Mouse (Mus musculus) CD8-positive naive resting alpha-beta T cell, adult 2 months (primary cell): ENCODE measurements around the gene Armc9.

Experiments used
- DNase-seq, 2 experiments: peaks; one replicate each; pipeline ENCODE4 v3.0.0; 2022; ENCODE audit warnings: low read depth in 2 of 2, low spot score in 2 of 2

Armc9 gene

GRCm38 (mm10) chr1:86161061-86161460 lies 6.5 kb downstream of the Armc9 start:
- DNase-seq, result no peak

- no peak for DNase-seq
Observed at GRCm38 (mm10) chr1:86174602-86175001, 20.0 kb downstream of the Armc9 start.

- no peak for DNase-seq
Observed at GRCm38 (mm10) chr1:86176066-86176465, 21.5 kb downstream of the Armc9 start.

GRCm38 (mm10) chr1:86178462-86179253 lies 24.1 kb downstream of the Armc9 start:
- peak; percentile 80 to 81 for DNase-seq

- DNase-seq, result no peak
Observed at GRCm38 (mm10) chr1:86182004-86182709, 27.6 kb downstream of the Armc9 start.

- DNase-seq, result no peak
Observed at GRCm38 (mm10) chr1:86183577-86184263, 29.1 kb downstream of the Armc9 start.

DNA sequence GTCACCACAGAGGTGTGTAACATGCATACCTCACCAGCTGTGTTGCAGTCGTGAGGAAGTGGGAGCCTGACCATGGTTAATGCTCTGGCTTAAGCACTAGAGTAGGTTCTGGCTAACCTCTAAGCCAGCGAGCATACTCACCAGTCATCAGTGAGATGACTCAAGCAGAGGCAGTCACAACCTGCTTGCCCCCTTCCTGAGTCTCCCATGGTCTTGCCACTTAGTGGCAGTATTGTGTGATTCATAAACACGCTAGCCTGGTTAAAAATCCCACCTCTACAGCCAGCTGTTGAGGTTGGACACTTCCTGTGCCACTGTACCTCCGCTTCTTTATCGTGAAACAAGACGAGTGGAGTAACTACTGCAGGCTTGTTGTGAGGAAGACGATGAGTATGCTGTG lies 32.2 kb downstream of the Armc9 start:
- no peak for DNase-seq

DNA sequence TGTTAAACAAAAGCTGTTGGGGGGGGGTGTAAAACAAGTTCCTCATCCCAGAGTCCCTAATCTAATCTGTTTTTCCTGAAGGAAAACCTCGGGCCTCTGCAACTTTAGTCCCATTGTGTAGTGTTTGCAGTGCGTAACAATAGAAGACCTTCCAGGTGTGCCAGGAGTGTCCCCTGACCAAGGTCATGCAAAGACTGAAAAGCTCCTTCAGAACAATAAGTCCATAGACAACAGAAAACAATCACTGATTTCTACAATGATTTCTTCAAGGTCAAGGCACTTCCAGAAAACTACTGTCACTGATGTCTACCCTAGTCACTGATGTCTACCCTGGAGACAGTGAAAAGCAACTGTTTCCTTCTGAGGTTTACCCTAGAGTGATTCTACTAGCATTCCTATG lies 33.3 kb downstream of the Armc9 start:
- no peak for DNase-seq

- DNase-seq, result no peak
Observed at GRCm38 (mm10) chr1:86188271-86188670, 33.7 kb downstream of the Armc9 start.

- DNase-seq, result no peak
Observed at GRCm38 (mm10) chr1:86189034-86189702, 34.6 kb downstream of the Armc9 start.

DNA sequence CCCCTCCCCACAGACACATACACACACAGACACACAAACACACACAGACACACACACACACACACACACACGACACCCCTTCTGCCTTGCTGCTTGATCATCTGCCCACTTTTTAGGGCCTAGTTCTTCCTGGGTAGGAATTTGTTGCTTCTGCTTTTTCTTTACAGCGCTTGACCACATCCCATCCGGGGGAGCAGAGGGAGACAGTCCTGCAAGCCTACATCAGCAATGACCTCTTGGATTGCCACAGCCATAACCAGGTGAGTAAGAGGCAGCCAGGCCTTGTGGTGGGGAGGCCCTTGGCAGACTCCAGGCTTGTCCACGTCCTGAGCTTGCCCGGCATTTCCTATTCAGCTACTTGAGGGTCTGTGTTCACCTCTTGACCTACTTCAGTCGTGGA lies 36.3 kb downstream of the Armc9 start:
- DNase-seq, result no peak

DNA sequence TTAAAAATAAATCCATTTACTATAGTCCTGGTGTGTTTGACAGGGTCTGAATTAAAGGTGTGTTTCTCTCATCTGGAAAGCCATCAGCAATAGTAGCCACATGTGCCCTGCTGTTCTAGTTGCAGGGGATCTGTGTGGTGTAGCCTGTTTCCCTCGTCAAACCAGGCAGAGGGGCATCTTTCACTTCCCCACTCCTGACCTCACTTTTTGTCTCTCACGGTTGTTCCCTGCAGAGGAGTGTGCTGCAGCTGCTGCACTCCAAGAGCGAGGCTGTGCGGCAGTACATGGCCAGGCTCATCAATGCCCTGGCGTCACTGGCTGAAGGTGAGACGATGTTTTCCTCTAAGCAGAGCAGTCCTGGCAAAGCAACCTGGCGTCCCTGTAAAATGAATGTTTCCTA lies 39.5 kb downstream of the Armc9 start:
- DNase-seq, result no peak

DNA sequence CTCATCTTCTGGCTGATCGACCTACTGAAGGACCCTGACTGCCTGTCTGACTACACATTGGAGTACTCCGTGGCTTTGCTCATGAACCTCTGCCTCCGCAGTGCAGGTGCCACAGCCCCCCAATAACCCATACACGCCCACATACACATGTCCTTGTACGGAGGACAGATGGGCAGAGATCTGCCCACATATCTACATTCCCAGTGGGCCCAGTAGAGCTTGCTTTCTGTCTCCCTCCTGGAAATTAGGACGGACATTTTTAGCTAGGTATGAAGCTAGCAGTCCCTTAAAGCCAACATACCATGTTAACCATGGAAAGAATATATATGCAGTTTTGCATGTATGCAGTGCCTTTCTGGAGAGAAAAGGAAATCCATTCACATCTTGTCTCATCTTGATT lies 43.7 kb downstream of the Armc9 start:
- DNase-seq, result no peak

- DNase-seq, result no peak
Observed at GRCm38 (mm10) chr1:86199026-86199425, 44.4 kb downstream of the Armc9 start.

GRCm38 (mm10) chr1:86201312-86201711 lies 46.7 kb downstream of the Armc9 start:
- DNase-seq, result no peak

GRCm38 (mm10) chr1:86202617-86203219 lies 48.1 kb downstream of the Armc9 start:
- no peak for DNase-seq

DNA sequence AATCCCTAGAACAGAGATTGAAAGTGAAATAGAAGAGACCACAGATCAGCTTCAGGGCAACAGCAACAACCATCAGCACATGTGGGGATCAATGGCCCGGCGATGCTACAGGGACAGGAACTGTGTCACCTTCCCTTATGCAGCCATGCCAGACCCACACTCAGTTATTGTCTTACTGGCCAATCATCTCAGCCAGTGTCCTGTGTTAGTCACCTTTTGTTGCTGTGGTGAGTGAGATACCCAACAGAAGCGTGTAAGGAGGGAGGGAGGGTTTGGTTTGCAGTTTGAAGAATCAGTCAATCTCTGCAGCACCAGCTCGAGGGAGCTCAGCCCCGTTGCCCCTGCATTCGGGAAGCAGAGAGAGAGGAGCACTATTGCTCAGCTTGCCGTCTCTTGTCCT lies 56.1 kb downstream of the Armc9 start:
- no peak for DNase-seq

GRCm38 (mm10) chr1:86211498-86211897 lies 56.9 kb downstream of the Armc9 start:
- DNase-seq, result no peak

DNA sequence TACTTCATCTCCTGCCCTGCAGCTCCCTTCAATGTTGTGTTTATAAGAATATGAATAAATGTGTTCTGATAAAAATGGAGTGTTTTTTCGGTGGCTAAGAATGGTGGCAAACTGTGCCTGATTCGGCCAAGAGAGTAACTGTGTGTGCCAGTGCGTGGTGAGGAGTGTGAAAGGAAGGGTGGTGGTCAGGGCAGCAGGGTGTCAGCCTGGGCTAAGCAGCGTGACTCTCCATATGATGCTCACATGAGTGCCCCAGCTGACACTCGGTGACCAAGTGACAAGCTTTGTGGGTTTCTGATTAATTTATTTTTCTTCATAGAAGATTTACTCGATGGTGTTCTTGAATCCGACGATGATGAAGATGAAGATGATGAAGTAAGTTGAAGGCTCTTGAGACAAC lies 58.2 kb downstream of the Armc9 start:
- no peak for DNase-seq

GRCm38 (mm10) chr1:86214158-86214557 lies 59.6 kb downstream of the Armc9 start:
- peak; percentile 61 to 77 for DNase-seq

GRCm38 (mm10) chr1:86215297-86215696 lies 60.7 kb downstream of the Armc9 start:
- no peak for DNase-seq
